ENCODE assay signal across 8 mouse cellular contexts in the genomic region with DNA sequence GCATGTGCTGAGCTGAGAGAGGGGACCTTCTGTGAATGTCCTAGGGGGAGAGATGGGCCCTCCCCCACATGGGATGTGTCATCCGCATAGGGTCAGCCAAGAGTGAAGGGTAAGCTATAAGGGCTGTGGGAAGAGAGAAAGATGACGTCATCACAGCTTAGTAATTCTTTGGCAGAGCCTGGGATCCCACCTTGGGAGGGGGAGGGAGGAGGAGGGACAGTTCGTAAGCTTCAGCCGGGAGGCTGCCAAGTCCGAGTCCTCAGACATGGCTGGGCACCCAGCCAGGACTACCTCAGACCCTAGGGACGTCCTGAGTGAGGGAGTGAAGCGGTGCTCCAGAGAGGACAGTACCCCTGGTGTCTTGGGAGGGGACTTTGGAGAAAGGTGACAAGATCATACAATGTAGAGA. TPM values are rescaled to one million over a fixed set of nuclear protein-coding genes. Genes with fewer than 3 reads are reported as not detected.
A peak's percentile ranks its signal among the peaks of the same experiment; 100 is the strongest.
DNase-seq lines count a peak whose midpoint lies in the region; ATAC-seq and TF ChIP-seq lines count a peak whose summit lies in the region.

No protein-coding gene starts in this region.

- H3K9ac ChIP-seq in embryonic facial prominence, embryonic 12.5 days, result no peak overlapping the region
- no peak overlapping the region for H3K9ac ChIP-seq in lung, postnatal 0 days (replicated peaks; ENCODE audit: low read depth)
- no peak overlapping the region for H3K9ac ChIP-seq in intestine, embryonic 16.5 days (ENCODE audit: low read depth, low read length)
- no peak overlapping the region for H3K9ac ChIP-seq in stomach, embryonic 16.5 days (ENCODE audit: low read length)

- H3K27ac ChIP-seq in embryonic facial prominence, embryonic 12.5 days, result no peak overlapping the region
- H3K27ac ChIP-seq in embryonic facial prominence, embryonic 10.5 days (replicated peaks), result no peak overlapping the region
- H3K27ac ChIP-seq in lung, postnatal 0 days (ENCODE audit: low read length), result no peak overlapping the region
- no peak overlapping the region for H3K27ac ChIP-seq in intestine, embryonic 16.5 days (ENCODE audit: low read length)
- no peak overlapping the region for H3K27ac ChIP-seq in stomach, embryonic 16.5 days (ENCODE audit: low read length)

- WGBS in embryonic facial prominence, embryonic 12.5 days, result 69% methylated on average over 7 of the region's 7 CpGs
- 81% methylated on average over 7 of the region's 7 CpGs for WGBS in embryonic facial prominence, embryonic 10.5 days
- WGBS in lung, postnatal 0 days, result 11% methylated on average over 7 of the region's 7 CpGs
- 29% methylated on average over 7 of the region's 7 CpGs for WGBS in intestine, embryonic 16.5 days
- WGBS in stomach, embryonic 16.5 days, result 25% methylated on average over 7 of the region's 7 CpGs

- no peak overlapping the region for H3K4me3 ChIP-seq in embryonic facial prominence, embryonic 12.5 days
- H3K4me3 ChIP-seq in embryonic facial prominence, embryonic 10.5 days, result no peak overlapping the region
- no peak overlapping the region for H3K4me3 ChIP-seq in lung, postnatal 0 days (ENCODE audit: low read depth, low read length)
- no peak overlapping the region for H3K4me3 ChIP-seq in intestine, embryonic 16.5 days (ENCODE audit: low read length)
- H3K4me3 ChIP-seq in stomach, embryonic 16.5 days (replicated peaks; ENCODE audit: low read length), result no peak overlapping the region

- no peaks in the 10 kb centered on the region for H3K27me3 ChIP-seq in embryonic facial prominence, embryonic 12.5 days
- peaks cover 10% of the 10 kb centered on the region; the same call in 1 of the 2 replicates for H3K27me3 ChIP-seq in embryonic facial prominence, embryonic 10.5 days (replicated peaks; ENCODE audit: low read depth, poor library complexity, severe bottlenecking)
- no peaks in the 10 kb centered on the region for H3K27me3 ChIP-seq in lung, postnatal 0 days (replicated peaks; ENCODE audit: insufficient read depth, low read length)
- H3K27me3 ChIP-seq in intestine, embryonic 16.5 days (replicated peaks; ENCODE audit: control insufficient read depth, insufficient read depth, low read length), result no peaks in the 10 kb centered on the region
- no peaks in the 10 kb centered on the region for H3K27me3 ChIP-seq in stomach, embryonic 16.5 days (ENCODE audit: control insufficient read depth, insufficient read depth, low read length)

- DNase-seq in embryonic facial prominence, embryonic 10.5 days (ENCODE audit: low spot score), result no peak
- DNase-seq in lung, postnatal 0 days (ENCODE audit: low spot score), result peak; percentile 77
- no peak for DNase-seq in lung, postnatal 14 days
- DNase-seq in right cerebral cortex, adult 2 months (ENCODE audit: low spot score in 2 of 2), result no peak
- no peak for DNase-seq in thymus, postnatal 4 days

- 0 out of 2 replicates have a peak, but pooled peaks cover 3% of the 10 kb centered on the region for H3K4me1 ChIP-seq in embryonic facial prominence, embryonic 12.5 days
- peaks cover 16% of the 10 kb centered on the region; the same call in 1 of the 2 replicates for H3K4me1 ChIP-seq in embryonic facial prominence, embryonic 10.5 days
- H3K4me1 ChIP-seq in lung, postnatal 0 days (ENCODE audit: insufficient read depth, low read depth, low read length), result no peaks in the 10 kb centered on the region
- peaks cover 5% of the 10 kb centered on the region for H3K4me1 ChIP-seq in intestine, embryonic 16.5 days (ENCODE audit: control insufficient read depth, insufficient read depth, low read length)
- peaks cover 11% of the 10 kb centered on the region for H3K4me1 ChIP-seq in stomach, embryonic 16.5 days (ENCODE audit: control insufficient read depth, insufficient read depth, low read length)

- no peak for TF ChIP-seq CTCF in lung, postnatal 0 days (IDR thresholded peaks at IDR 0.05)

- no peak overlapping the region for H3K4me2 ChIP-seq in embryonic facial prominence, embryonic 12.5 days (replicated peaks)
- H3K4me2 ChIP-seq in lung, postnatal 0 days (replicated peaks; ENCODE audit: low read depth, low read length), result no peak overlapping the region
- H3K4me2 ChIP-seq in intestine, embryonic 16.5 days (ENCODE audit: low read depth, low read length), result no peak overlapping the region
- H3K4me2 ChIP-seq in stomach, embryonic 16.5 days (ENCODE audit: low read depth, low read length), result no peak overlapping the region; the same call in 1 of the 2 replicates

- ATAC-seq in embryonic facial prominence, embryonic 12.5 days (ENCODE audit: insufficient number of reproducible peaks, insufficient read depth, low FRiP score, low TSS enrichment), result peak; percentile 22; the same call in 1 of the 2 replicates
- ATAC-seq in lung, postnatal 0 days, result peak; percentile 86
- peak; percentile 58 for ATAC-seq in intestine, embryonic 16.5 days
- ATAC-seq in stomach, embryonic 16.5 days (ENCODE audit: insufficient read depth, low FRiP score), result peak; percentile 73

- H3K36me3 ChIP-seq in embryonic facial prominence, embryonic 12.5 days, result no peaks in the 10 kb centered on the region
- no peaks in the 10 kb centered on the region for H3K36me3 ChIP-seq in embryonic facial prominence, embryonic 10.5 days (replicated peaks)
- no peaks in the 10 kb centered on the region for H3K36me3 ChIP-seq in lung, postnatal 0 days (ENCODE audit: insufficient read depth, low read length)
- H3K36me3 ChIP-seq in intestine, embryonic 16.5 days (ENCODE audit: control insufficient read depth, insufficient read depth, low read length), result no peaks in the 10 kb centered on the region
- no peaks in the 10 kb centered on the region for H3K36me3 ChIP-seq in stomach, embryonic 16.5 days (ENCODE audit: control insufficient read depth, insufficient read depth, low read length)

- no peaks in the 10 kb centered on the region for H3K9me3 ChIP-seq in embryonic facial prominence, embryonic 12.5 days
- no peaks in the 10 kb centered on the region for H3K9me3 ChIP-seq in embryonic facial prominence, embryonic 10.5 days
- H3K9me3 ChIP-seq in lung, postnatal 0 days (ENCODE audit: low read length), result no peaks in the 10 kb centered on the region
- H3K9me3 ChIP-seq in intestine, embryonic 16.5 days (ENCODE audit: control insufficient read depth, low read length), result no peaks in the 10 kb centered on the region
- H3K9me3 ChIP-seq in stomach, embryonic 16.5 days (replicated peaks; ENCODE audit: control insufficient read depth, low read length), result no peaks in the 10 kb centered on the region

- no peak for TF ChIP-seq EP300 in lung, postnatal 0 days (IDR thresholded peaks at IDR 0.05)

RNA-seq across cellular contexts. Expression of a gene that starts 57.9 kb away (rescaled TPM):
- 24.6 and 25.0 TPM in 2 replicates for polyA plus RNA-seq in embryonic facial prominence, embryonic 12.5 days (2016; fragmentation: Nextera tagmentation; extraction: Ambion mirVana)
- 5.2 and 7.3 TPM in 2 replicates for polyA plus RNA-seq in embryonic facial prominence, embryonic 10.5 days (2016; fragmentation: Nextera tagmentation; extraction: Ambion mirVana)
- polyA plus RNA-seq in lung, postnatal 0 days (2015; fragmentation: Nextera tagmentation; extraction: Ambion mirVana), result 94.1 and 106 TPM in 2 replicates
- 171 and 180 TPM in 2 replicates for polyA plus RNA-seq in intestine, embryonic 16.5 days (2015; fragmentation: Nextera tagmentation; extraction: Ambion mirVana)
- 112 and 127 TPM in 2 replicates for polyA plus RNA-seq in stomach, embryonic 16.5 days (2015; fragmentation: Nextera tagmentation; extraction: Ambion mirVana)

Comparison
In these comparisons a context has a peak if more than half of its experiments do, and no peak if none do; other contexts are left out.
1. ATAC-seq: peak in every context shown above with its lines; median percentile 86 in lung, postnatal 0 days; 73 in stomach, embryonic 16.5 days; 58 in intestine, embryonic 16.5 days; 22 in embryonic facial prominence, embryonic 12.5 days.